Comparison of ENCODE assay signal across 12 mouse cellular contexts in the genomic region with DNA sequence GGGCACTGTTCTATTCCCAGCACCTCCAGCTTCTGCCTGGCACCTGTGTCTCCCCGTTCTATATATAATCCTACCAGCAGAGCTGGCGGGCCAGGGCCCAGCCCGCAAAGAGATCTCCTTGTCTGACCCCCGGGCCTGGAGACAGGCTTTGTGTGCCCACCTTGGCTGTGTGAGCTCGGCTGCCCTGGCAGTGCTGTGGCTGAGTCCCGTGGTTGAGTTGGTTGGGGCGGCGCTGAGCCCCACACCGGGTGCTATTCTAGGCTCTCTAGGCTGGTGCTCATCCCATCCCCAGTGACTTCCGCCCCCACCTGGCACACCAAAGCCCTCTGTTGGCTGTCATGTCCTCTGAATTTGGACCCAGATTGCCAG. TPM values are rescaled to one million over a fixed set of nuclear protein-coding genes. Genes with fewer than 3 reads are reported as not detected.
DNase-seq lines count a peak whose midpoint lies in the region; ATAC-seq lines count a peak whose summit lies in the region.
"Had no signal": no experiment of that assay in that cellular context is flagged by ENCODE, and none has a peak within 500 bp of the region (broad histone marks: within the 10 kb centered on the region; RNA-seq: fewer than 3 reads in every experiment).

No protein-coding gene starts in this region.

- H3K27me3 ChIP-seq in kidney, embryonic 16.5 days (ENCODE audit: insufficient read depth, low read length) = no peaks in the 10 kb centered on the region
- H3K27me3 ChIP-seq: neural tube, embryonic 15.5 days had no signal

- peak overlapping the region; percentile 54 for H3K27ac ChIP-seq in kidney, embryonic 16.5 days (ENCODE audit: low read length)
- H3K27ac ChIP-seq: neural tube, embryonic 15.5 days had no signal

- no peaks in the 10 kb centered on the region for H3K9me3 ChIP-seq in kidney, embryonic 16.5 days (ENCODE audit: low read length)
- H3K9me3 ChIP-seq: G1E; neural tube, embryonic 15.5 days had no signal

- ATAC-seq in kidney, embryonic 16.5 days (ENCODE audit: low FRiP score, low TSS enrichment) = no peak
- peak; percentile 13 for ATAC-seq in activated CD4-positive, CD25-positive, alpha-beta regulatory T cell, adult 4 months
- no peak for ATAC-seq in erythroid progenitor cell, adult 5-6 weeks (replicated peaks; ENCODE audit: low FRiP score, poor library complexity, severe bottlenecking)
- ATAC-seq: hindbrain, embryonic 16.5 days had no signal

- WGBS in kidney, embryonic 16.5 days = 92% methylated on average over 10 of the region's 10 CpGs

- peaks cover 17% of the 10 kb centered on the region; the same call in 1 of the 2 replicates for H3K36me3 ChIP-seq in kidney, embryonic 16.5 days (ENCODE audit: insufficient read depth, low read length)

- no peak overlapping the region for H3K4me3 ChIP-seq in kidney, embryonic 16.5 days (ENCODE audit: low read length)
- H3K4me3 ChIP-seq: neural tube, embryonic 15.5 days had no signal

- H3K4me1 ChIP-seq in kidney, embryonic 16.5 days (ENCODE audit: insufficient read depth, low read length) = peaks cover 7% of the 10 kb centered on the region

- no peak overlapping the region for H3K4me2 ChIP-seq in kidney, embryonic 16.5 days (replicated peaks; ENCODE audit: low read depth, low read length)
- H3K4me2 ChIP-seq: neural tube, embryonic 15.5 days had no signal

- H3K9ac ChIP-seq in kidney, embryonic 16.5 days (replicated peaks; ENCODE audit: low read length) = no peak overlapping the region
- H3K9ac ChIP-seq: neural tube, embryonic 15.5 days had no signal

- no peak for DNase-seq in kidney, adult 18-20 months
- peak; percentile 60 to 64 for DNase-seq in cerebellum, postnatal 25 days
- DNase-seq in naive thymus-derived CD4-positive, alpha-beta T cell, adult 2 months (ENCODE audit: low read depth) = peak; percentile 60
- no peak for DNase-seq in layer of hippocampus, adult 9-11 months
- DNase-seq in lung, postnatal 4 days = no peak
- DNase-seq: lung, postnatal 10 days had no signal

RNA-seq across cellular contexts. Expression of a gene that starts 5.3 kb away (rescaled TPM):
- 2.3 and 2.8 TPM in 2 replicates for polyA plus RNA-seq in kidney, embryonic 16.5 days (2015; fragmentation: Nextera tagmentation; extraction: Ambion mirVana)
- polyA plus RNA-seq in activated CD4-positive, CD25-positive, alpha-beta regulatory T cell, adult 4 months (2017; shearing (Covaris generic)) = 1 to 10 TPM in 1 of 2 experiments, under 1 TPM in 1; 0.18 to 1.2 TPM
- total RNA-seq in erythroid progenitor cell, adult 5-6 weeks (2015; ENCODE audit: low replicate concordance) = not detected in 2 replicates
- 0.15 TPM in 1 of 2 replicates, not detected in the other for total RNA-seq in erythroid progenitor cell, adult 5-6 weeks (2017; ENCODE audit: low replicate concordance)
- polyA plus RNA-seq: G1E had no signal

RNA-seq across cellular contexts. Expression of a gene that starts 18.4 kb away (rescaled TPM):
- 20.5 and 23.1 TPM in 2 replicates for polyA plus RNA-seq in kidney, embryonic 16.5 days (2015; fragmentation: Nextera tagmentation; extraction: Ambion mirVana)
- 10 to 100 TPM; 28.1 to 33.1 TPM for polyA plus RNA-seq in activated CD4-positive, CD25-positive, alpha-beta regulatory T cell, adult 4 months (2017; shearing (Covaris generic))
- 3.6 and 11.3 TPM in 2 replicates for total RNA-seq in erythroid progenitor cell, adult 5-6 weeks (2015; ENCODE audit: low replicate concordance)
- 2.1 TPM in 1 of 2 replicates, not detected in the other for total RNA-seq in erythroid progenitor cell, adult 5-6 weeks (2017; ENCODE audit: low replicate concordance)

Comparison
In these comparisons a context has a peak if more than half of its experiments do, and no peak if none do; other contexts are left out.
1. DNase-seq: peak in cerebellum, postnatal 25 days (2 of 2) and naive thymus-derived CD4-positive, alpha-beta T cell, adult 2 months (single experiment); none in kidney, adult 18-20 months (single experiment), layer of hippocampus, adult 9-11 months (single experiment) and lung, postnatal 4 days (0 of 2).